Mouse (Mus musculus) spleen, adult 2 months (tissue): ENCODE data around the gene Bri3.

Experiments used
- CTCF ChIP-seq: fragments of 200-500 bp; IDR thresholded peaks from 2 replicates; pipeline ENCODE4 v1.5.1; 2011; ENCODE audit warnings: mild to moderate bottlenecking, inconsistent platforms; ENCODE audit not compliant: insufficient read depth, insufficient read length, insufficient replicate concordance; ENCODE audit errors: extremely low read depth
- POLR2A ChIP-seq: fragments of 200-500 bp; IDR thresholded peaks from 2 replicates; pipeline ENCODE4 v1.6.1; 2011; ENCODE audit warnings: low read depth, low read length, inconsistent platforms

- TF ChIP-seq CTCF (peak; percentile 17; the same call in 1 of the 2 replicates), POLR2A (no peak)
Observed at GRCm38 (mm10) chr5:144387851-144388250, 143.6 kb downstream of the Bri3 start.
